Mouse (Mus musculus) splenic B cell, adult 2 months (primary cell): ENCODE data around the gene Sirt2.
A peak's percentile ranks its signal among the peaks of the same experiment; 100 is the strongest.

Experiments used
- DNase-seq: peaks from one replicate; pipeline ENCODE4 v3.0.0-alpha.2; 2011; ENCODE audit warnings: low read depth, low spot score
- H3K27me3 ChIP-seq: 2 replicates; pipeline ENCODE4 v1.6.1; 2012; ENCODE audit warnings: mild to moderate bottlenecking, low read length, moderate library complexity, mixed read lengths; ENCODE audit not compliant: control insufficient read depth, poor library complexity, insufficient read depth, severe bottlenecking
- H3K36me3 ChIP-seq: 2 replicates; pipeline ENCODE4 v1.6.1; 2012; ENCODE audit warnings: mild to moderate bottlenecking, low read length, moderate library complexity, mixed read lengths; ENCODE audit not compliant: control insufficient read depth, poor library complexity, insufficient read depth, severe bottlenecking

The Sirt2 gene

DNA sequence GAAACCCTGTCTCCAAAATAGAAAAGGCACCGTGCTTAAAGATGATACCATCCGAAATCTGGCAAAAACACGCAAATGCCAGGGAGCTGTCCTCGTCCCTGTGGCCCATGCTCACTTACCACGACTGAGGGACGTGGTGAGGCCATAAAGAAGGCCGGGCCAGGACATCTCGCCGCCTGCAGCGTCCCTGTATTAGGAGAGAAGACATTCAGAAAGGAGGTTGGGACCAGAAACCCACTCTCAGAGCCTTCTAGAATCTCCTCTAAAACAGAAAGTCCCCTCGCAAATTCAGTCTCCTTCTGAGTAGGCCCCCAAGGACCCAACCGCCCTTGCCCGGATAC, 25.2 kb upstream of the Sirt2 start:
- Histone ChIP-seq H3K36me3 (no peaks in the 10 kb centered on the region; the same call in 1 of the 2 replicates), H3K27me3 (no peaks in the 10 kb centered on the region)
- no peak for DNase-seq

DNA sequence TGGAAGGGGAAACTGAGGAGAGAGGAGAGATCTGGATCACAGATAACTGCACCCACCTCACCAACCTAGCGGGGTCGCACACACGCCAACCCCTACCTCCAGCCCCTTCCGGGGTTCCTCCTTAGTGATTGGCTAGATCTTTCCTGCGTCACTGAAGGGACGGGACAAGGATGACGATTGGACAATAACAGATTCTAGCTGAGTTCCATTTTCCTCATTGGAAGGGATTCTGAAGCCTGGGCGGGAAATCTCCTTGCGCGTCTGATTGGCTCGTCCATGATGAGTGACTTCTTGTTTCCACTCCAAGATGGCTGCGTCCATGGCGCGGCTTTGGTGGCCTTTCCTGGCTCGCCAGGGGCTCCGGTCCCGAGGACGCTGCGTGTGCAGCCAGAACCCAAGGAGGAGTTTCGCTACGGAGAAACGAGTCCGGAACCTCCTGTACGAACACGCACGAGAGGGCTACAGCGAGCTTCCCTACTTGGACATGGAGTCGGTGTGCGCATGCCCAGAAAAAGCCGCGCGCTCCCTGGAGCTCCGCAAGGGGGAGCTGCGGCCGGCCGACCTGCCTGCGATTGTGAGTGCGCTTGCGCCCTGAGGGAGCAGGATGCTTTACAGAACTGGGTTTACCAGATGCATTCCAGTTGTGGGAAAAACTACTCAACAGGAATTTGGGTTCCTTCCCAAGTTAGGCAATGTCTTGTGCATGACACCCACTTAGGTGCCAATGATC, 24.7 kb upstream of the Sirt2 start, which contains the start of the genes Mrps12 and Sars2:
TSS of gene Mrps12 (minus strand) at position 112 of the 730 bp plus-strand sequence.
TSS of gene Sars2 (plus strand) at position 284 of the 730 bp plus-strand sequence.
- Histone ChIP-seq H3K27me3 (no peaks in the 10 kb centered on the region), H3K36me3 (peaks cover 1% of the 10 kb centered on the region)
- DNase-seq = peak; percentile 97

DNA sequence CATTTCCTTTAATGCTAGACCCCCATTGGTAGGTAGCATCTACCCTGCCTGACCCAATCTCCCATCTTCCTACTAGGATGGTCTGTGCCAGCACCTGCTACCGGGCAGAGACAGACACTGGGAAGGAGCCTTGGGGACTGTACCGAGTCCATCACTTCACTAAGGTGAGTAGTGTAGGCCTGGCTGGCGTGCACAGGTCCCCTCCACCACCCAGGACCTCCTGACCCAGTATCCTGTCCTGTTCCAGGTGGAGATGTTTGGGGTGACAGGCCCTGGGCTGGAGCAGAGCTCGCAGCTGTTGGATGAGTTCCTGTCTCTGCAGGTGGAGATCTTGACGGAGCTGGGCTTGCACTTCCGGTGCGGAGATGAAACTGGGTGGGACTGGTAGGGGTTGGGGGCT, 16.6 kb upstream of the Sirt2 start:
- no peak for DNase-seq
- H3K27me3 ChIP-seq = no peaks in the 10 kb centered on the region
- peaks cover 3% of the 10 kb centered on the region; the same call in 1 of the 2 replicates for H3K36me3 ChIP-seq

DNA sequence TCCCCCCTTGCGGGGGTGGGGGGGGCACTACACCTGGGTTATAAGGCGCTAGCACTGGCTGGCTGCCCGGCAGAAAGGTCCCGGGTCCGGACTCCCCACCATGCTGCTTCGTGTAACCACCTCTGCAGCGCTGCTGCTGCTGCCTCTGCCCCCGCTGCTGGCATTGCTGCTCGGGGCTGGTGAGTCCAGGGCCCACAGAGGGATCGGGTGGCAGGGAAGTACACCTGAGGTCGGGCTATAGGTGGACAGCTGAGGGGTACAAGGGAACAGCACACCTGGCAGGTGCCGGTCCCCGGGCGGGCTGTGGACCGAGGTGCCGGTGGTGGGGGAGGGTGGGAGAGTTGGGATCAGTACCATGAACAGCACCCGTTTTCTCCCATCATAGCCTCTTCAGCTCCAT, 10.5 kb upstream of the Sirt2 start, which contains the start of gene Ccer2:
TSS of gene Ccer2 (plus strand) at position 96 of the 400 bp plus-strand sequence.
- H3K27me3 ChIP-seq = no peaks in the 10 kb centered on the region
- no peak for DNase-seq

DNA sequence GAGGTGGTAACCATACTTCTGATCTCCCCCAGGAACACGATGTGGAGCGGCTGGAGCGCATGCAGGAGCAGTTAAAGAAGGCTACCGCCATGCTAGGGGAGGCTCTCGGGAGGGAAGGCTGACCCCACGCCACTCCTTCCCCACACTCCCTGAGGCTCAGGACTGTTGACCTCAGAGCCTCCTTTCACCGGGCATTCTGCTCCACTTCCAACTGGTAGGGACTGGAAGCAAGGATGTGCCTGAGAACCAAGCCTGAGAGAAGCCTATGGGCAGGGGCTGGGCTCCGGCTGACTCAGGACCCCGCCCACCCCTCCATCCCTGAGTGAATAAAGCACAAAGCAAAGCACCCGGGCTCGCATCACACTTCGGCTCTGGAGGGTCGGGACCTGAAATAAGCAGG, 7.9 kb upstream of the Sirt2 start:
- no peak for DNase-seq
- H3K36me3 ChIP-seq = peaks cover 3% of the 10 kb centered on the region
- no peaks in the 10 kb centered on the region for H3K27me3 ChIP-seq

More for the DNA sequence above, 10.5 kb upstream of the Sirt2 start, which contains the start of gene Ccer2:
- H3K36me3 ChIP-seq = peaks cover 3% of the 10 kb centered on the region

DNA sequence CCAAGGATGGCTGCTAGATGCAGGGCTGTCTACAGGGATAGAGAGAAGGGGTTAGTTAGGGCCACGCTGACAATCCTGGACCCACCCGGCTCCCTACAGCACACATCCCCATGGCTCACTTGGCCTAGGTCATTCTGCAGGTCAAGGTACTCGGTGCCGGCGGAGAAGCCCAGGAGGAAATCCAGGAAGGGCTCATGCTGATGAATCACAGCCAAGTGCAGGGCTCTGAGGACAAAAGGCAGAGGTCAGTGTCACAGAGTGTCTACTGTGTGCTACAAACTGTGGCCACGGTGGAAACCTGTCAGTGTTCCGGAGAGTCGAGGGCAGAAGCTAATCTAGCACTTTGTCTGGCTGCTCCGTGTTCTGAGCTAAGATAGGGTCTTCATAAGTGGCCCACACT, 4.6 kb upstream of the Sirt2 start:
- no peak for DNase-seq
- no peaks in the 10 kb centered on the region for H3K27me3 ChIP-seq
- H3K36me3 ChIP-seq = peaks cover 3% of the 10 kb centered on the region

DNA sequence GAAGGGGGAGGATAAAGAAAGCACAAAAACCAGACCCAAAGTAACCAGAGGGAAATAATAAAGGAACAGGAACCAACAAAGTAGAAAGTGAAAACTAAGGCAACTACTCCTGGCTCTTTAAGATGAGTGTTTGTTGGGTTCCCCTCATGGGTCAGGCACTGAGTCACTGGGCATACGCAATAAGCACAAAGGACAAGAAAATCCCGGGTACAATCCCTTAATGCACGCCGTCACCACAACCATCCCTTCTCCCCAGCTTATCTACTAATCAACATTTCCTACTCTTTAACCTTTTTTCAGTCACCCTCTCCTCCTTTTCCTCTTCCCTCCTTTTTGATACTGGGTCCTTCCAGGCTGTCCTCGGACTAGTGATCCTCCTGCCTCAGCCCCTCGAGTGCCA, 1.3 kb upstream of the Sirt2 start:
- no peaks in the 10 kb centered on the region for H3K27me3 ChIP-seq

DNA sequence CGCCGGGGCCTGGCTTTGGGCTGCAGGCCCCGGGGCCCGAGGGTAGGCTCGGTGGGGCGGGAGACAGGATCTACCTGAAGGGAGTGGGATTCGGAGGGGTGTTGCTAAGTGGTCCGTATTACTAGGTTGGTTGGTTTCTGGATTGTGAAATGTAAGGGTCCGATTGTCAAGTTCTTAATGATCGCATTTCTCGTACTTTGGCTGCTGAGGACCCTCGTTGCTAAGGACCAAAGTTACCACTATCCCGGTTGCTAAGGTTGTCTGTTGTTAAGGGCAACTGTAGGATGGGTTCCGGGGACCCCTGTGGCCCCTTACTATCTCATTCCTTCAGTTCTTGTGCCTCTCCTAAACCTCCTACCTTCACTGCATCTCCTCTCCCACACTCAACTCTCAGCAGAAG, 375 bp downstream of the Sirt2 start:
- Histone ChIP-seq H3K27me3 (no peaks in the 10 kb centered on the region; the same call in 1 of the 2 replicates), H3K36me3 (no peaks in the 10 kb centered on the region; the same call in 1 of the 2 replicates)
- no peak for DNase-seq

More for the DNA sequence above, 1.3 kb upstream of the Sirt2 start:
- no peak for DNase-seq
- peaks cover 3% of the 10 kb centered on the region for H3K36me3 ChIP-seq

DNA sequence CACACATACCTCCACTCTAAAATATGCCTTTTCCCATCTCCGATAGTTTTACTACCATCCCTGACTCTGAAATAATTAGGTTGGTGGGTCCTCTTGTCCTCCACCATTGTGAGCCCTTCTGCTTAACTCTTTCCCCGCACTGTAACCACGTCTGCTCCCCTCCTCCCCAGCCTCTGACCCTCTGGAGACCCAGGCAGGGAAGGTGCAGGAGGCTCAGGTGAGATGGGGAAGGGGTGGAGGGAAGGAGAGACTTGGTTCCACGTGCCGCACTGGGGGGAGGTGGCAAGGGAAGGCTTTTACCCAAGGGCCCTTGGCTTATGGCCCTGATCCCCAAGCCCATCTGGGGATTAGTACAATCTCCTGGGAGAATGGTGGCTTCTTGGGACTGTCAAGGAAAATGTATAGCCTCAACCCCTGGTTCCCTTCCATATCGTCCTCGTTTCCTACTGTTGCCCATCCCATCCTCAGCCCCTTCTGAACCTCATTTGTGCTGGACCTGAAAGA, 979 bp downstream of the Sirt2 start, which contains the start of gene Nfkbib:
TSS of gene Nfkbib (minus strand) at position 51 of the 504 bp plus-strand sequence.
- DNase-seq = no peak
- Histone ChIP-seq H3K27me3 (no peaks in the 10 kb centered on the region; the same call in 1 of the 2 replicates), H3K36me3 (no peaks in the 10 kb centered on the region; the same call in 1 of the 2 replicates)

DNA sequence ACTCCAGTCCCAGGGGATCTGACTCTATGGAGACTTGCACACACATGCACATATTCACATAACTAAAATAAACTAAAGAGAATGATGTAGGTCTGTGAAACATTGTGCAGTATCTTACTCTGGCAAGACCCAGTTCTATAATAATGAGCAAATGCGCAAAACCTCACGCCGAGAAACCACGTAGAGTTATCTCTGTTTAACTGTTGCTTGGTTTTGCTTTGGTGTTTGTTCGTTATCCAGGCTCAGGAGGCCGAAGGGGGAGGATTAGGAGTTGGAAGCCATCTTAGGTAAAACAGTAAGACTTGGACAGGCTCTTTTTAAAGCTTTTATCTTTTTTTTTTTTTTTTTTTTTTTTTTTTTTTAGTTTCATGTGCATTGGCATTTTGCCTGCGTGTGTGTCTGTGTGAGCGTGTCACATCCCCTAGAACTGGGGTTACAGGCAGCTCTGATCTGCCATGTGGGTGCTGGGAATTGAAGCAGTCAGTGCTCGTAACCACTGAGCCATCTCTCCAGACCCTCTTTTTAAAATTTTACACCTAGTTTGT, 3.0 kb downstream of the Sirt2 start:
- H3K36me3 ChIP-seq = peaks cover under 1% of the 10 kb centered on the region; the same call in 1 of the 2 replicates
- no peak for DNase-seq

DNA sequence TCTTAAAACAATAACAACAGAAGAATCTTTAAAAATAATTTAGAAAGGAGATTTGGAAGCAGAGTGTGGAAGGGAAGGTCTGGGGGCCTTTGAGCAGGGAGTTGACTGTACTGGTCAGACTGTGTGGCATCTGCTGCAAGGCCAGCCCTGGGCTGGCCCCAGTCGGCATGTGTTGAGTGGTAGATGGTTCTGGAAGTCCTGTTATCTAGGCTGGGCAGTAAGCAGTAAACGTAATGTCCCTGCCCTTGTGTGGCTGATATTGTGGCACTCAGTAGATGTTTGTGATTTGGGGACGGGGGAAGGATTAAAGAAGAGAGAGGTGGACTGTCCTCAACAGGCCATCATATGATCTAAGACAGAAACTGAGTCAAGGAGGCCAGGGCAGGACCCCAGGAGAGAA, 3.8 kb downstream of the Sirt2 start:
- no peak for DNase-seq
- Histone ChIP-seq H3K36me3 (peaks cover 6% of the 10 kb centered on the region; the same call in 1 of the 2 replicates), H3K27me3 (no peaks in the 10 kb centered on the region; the same call in 1 of the 2 replicates)

More for the DNA sequence above, 3.0 kb downstream of the Sirt2 start:
- H3K27me3 ChIP-seq = no peaks in the 10 kb centered on the region; the same call in 1 of the 2 replicates

DNA sequence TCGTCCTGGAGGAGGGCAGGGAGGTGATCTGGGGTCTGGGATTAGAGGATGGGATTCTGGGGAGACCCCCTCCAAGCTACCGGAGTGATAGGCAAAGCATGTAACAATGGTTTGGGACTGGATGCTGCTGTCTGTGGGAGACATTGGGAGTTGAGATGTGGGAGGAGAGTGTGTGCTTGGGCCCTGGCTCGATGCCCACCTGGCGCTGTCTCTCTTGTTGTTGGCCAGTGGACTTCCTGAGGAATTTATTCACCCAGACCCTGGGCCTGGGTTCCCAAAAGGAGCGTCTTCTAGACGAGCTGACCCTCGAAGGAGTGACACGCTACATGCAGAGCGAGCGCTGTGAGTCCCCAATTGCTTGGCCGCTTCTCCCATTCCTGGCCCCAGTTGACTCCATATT, 5.3 kb downstream of the Sirt2 start:
- Histone ChIP-seq H3K27me3 (no peaks in the 10 kb centered on the region; the same call in 1 of the 2 replicates), H3K36me3 (peaks cover 10% of the 10 kb centered on the region)
- DNase-seq = no peak

DNA sequence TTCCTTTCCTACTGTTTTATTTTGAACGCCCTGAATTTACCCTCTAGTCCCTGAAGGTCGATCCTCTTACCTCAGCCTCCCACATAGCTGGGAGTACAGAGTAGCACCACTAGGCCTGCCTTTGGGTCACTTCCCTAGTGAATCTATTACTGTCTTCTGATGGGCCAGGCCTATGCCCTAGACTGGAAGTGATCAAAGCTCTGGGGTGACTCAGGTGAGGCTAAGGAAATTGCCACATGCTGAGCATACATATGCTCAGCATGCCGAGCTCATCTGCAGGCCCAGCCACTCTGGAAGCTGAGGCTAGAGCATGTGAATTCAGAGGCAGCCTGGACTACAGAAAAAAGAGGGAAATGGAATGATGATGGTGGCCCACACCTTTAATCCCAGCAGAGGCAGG, 6.6 kb downstream of the Sirt2 start:
- DNase-seq = no peak
- no peaks in the 10 kb centered on the region; the same call in 1 of the 2 replicates for H3K27me3 ChIP-seq
- H3K36me3 ChIP-seq = peaks cover 11% of the 10 kb centered on the region

DNA sequence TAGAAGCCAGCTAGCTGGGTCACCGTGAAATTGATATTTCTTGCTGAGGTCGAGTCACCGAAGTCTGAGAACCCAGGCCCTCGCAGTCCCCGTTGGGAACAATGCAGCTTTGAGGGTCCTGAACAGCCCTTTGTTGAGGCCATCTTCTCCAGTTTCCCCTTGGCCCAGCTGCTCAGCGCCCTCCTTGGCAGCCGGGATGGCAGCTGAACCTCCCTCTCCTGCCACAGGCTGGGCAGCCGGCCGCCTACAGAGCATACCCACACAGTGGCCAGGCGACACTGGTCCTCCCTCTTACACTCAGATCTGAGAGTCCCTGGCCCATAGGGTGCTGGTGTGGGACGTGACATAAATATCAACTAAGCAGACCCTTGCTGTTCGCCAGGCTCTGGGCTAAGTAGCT, 7.6 kb downstream of the Sirt2 start:
- DNase-seq = no peak
- H3K36me3 ChIP-seq = peaks cover 13% of the 10 kb centered on the region
- H3K27me3 ChIP-seq = no peaks in the 10 kb centered on the region; the same call in 1 of the 2 replicates

DNA sequence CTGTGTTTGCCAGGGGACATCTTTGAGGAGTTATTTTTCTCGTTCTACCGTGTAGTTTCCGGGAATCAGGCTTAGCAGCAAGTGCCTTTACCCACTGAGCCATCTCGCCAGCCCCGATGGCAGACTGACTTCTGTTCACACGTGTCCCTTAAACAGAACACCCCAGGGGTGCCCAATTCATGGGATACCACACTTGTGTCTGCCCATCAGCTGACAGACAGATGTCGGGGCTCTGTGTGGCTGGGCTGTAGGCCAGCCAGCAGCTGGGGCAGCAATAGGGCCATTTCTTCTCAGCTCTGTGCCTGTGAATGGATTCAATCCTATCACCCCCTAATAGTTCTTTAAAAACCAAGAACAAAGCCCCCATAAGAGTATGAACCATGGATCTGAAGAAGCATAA, 8.6 kb downstream of the Sirt2 start:
- Histone ChIP-seq H3K27me3 (no peaks in the 10 kb centered on the region; the same call in 1 of the 2 replicates), H3K36me3 (peaks cover 13% of the 10 kb centered on the region)
- no peak for DNase-seq
